Mouse (Mus musculus): Measurements from ENCODE around the gene Pemt. TPM values are rescaled to one million over a fixed set of nuclear protein-coding genes. Genes with fewer than 3 reads are reported as not detected.

Pemt gene
- polyA plus RNA-seq, 1 experiment from 2014 or later = 8.6 TPM

DNA sequence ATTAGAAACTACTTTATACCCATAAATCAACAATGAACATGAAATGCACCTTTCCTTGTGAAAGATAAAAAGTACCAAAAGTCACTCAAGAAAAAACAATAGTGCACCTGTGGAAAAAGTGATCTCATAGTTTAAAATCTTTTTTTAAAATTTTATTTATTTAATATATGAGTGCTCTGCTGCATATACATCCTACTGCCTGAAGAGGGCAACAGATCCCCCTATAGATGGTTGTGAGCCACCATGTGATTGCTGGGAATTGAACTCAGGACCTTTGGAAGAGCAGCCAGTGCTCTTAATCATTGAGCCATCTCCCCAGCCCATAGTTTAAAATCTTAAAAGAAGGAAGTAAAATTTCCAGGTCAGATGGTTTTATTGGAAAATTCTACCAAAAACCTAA lies 4.0 kb downstream of the Pemt start:
- no peak for ATAC-seq (replicated peaks; ENCODE audit: extremely low read depth, insufficient read depth, low FRiP score)

DNA sequence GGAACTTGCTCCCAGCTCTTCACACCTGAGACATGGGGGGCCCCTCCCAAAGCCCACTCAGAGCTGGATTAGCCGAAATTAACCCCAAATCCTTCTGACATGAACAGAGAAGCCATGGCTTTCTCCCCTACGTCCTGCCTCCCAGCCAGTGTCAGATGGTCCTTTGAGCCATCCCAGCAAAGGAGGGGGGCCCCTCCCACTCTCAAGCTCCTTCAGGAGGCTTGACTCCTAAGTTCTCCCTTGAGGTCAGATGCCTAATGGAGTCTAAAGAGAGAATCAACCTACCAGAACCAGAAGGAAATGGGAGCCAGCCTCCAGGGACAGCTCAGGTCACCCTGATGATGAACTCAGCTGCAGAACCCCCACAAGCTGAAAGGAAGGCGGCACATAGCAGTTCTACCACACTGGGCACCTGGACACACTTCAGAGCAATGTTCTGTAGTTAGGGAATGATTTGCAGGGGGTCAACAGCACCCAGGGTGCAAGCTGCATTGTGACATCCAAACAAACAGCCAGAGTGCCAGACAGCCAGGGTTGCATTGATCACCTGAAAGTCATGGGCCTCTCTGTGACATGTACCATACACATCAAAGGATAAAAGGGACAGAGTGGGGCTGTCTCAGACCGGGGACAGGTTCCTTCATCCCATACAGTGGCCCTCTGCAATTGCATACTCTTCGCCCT lies 9.6 kb downstream of the Pemt start:
- H3K27ac ChIP-seq (ENCODE audit: low read length) = no peak overlapping the region
- no peaks in the 10 kb centered on the region for H3K27me3 ChIP-seq (ENCODE audit: control insufficient read depth, insufficient read depth, low read length)
- no peak overlapping the region for H3K9ac ChIP-seq (ENCODE audit: low read length)
- H3K4me3 ChIP-seq (ENCODE audit: low read length) = no peak overlapping the region
- no peaks in the 10 kb centered on the region for H3K9me3 ChIP-seq (replicated peaks; ENCODE audit: control insufficient read depth, low read length)
- no peak for ATAC-seq (replicated peaks; ENCODE audit: extremely low read depth, insufficient read depth, low FRiP score)
- no peak overlapping the region for H3K4me2 ChIP-seq (ENCODE audit: low read depth, low read length)
- H3K36me3 ChIP-seq (ENCODE audit: control insufficient read depth, insufficient read depth) = no peaks in the 10 kb centered on the region
- H3K4me1 ChIP-seq (ENCODE audit: control insufficient read depth, insufficient read depth, low read length) = no peaks in the 10 kb centered on the region
- 65% methylated on average over 5 of the region's 5 CpGs for WGBS

More for the DNA sequence above, 4.0 kb downstream of the Pemt start:
- Histone ChIP-seq H3K27me3 (ENCODE audit: control insufficient read depth, insufficient read depth, low read length) (no peaks in the 10 kb centered on the region), H3K9me3 (replicated peaks; ENCODE audit: control insufficient read depth, low read length) (no peaks in the 10 kb centered on the region), H3K27ac (ENCODE audit: low read length) (no peak overlapping the region), H3K4me1 (ENCODE audit: control insufficient read depth, insufficient read depth, low read length) (peaks cover 6% of the 10 kb centered on the region), H3K36me3 (ENCODE audit: control insufficient read depth, insufficient read depth) (no peaks in the 10 kb centered on the region), H3K4me3 (ENCODE audit: low read length) (no peak overlapping the region), H3K9ac (ENCODE audit: low read length) (no peak overlapping the region), H3K4me2 (ENCODE audit: low read depth, low read length) (no peak overlapping the region)

DNA sequence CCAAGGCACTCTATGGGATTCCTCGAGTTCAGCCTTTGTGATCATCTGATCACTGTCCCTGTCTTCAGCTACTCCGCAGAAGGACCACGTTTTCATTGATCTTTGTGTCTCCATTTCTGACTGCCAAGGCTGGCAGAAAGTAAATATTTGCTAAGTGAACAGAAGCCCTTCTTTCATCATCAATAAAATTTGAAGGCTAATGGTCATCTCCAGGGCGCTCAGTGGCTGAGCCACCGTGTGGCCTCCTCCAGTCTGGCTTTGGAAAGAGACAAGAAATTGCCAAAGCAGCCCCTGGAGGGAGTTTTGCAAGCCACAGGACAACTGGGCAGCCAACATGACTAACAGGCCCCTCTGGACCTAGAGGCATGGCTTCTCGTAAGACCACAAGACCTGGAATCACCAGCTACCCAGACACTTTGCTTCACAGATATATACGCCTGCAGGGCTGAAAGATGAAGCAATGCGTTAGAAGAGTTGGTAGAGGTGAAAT lies 11.3 kb downstream of the Pemt start:
- Histone ChIP-seq H3K4me3 (ENCODE audit: low read length) (no peak overlapping the region), H3K36me3 (ENCODE audit: control insufficient read depth, insufficient read depth) (no peaks in the 10 kb centered on the region), H3K9ac (ENCODE audit: low read length) (no peak overlapping the region), H3K27me3 (ENCODE audit: control insufficient read depth, insufficient read depth, low read length) (no peaks in the 10 kb centered on the region), H3K4me1 (ENCODE audit: control insufficient read depth, insufficient read depth, low read length) (no peaks in the 10 kb centered on the region), H3K4me2 (ENCODE audit: low read depth, low read length) (no peak overlapping the region), H3K9me3 (replicated peaks; ENCODE audit: control insufficient read depth, low read length) (no peaks in the 10 kb centered on the region), H3K27ac (ENCODE audit: low read length) (no peak overlapping the region)
- no peak for ATAC-seq (replicated peaks; ENCODE audit: extremely low read depth, insufficient read depth, low FRiP score)
- WGBS = 85% methylated on average over 8 of the region's 8 CpGs

DNA sequence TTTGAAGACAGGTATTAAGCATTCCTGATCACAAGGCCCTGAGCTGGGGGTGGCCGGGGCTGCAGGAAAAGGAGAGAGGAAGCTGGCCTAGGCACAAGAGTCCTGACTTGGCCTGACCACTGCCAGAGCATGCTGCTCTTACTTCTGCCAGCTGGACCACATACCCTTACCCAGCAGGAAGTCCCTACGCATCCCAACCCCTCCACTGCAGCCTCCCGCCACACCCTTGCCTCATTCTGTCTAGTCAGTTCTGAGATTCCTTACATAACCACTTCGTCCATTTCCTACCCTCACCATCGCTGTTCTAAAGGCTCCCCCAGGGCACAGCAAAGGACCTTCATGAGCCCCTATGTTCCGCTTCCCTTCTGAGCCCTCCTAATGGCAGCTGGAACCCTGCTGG lies 12.0 kb downstream of the Pemt start:
- Histone ChIP-seq H3K9ac (ENCODE audit: low read length) (no peak overlapping the region), H3K4me1 (ENCODE audit: control insufficient read depth, insufficient read depth, low read length) (no peaks in the 10 kb centered on the region), H3K36me3 (ENCODE audit: control insufficient read depth, insufficient read depth) (no peaks in the 10 kb centered on the region), H3K27ac (ENCODE audit: low read length) (no peak overlapping the region), H3K27me3 (ENCODE audit: control insufficient read depth, insufficient read depth, low read length) (no peaks in the 10 kb centered on the region), H3K4me3 (ENCODE audit: low read length) (no peak overlapping the region), H3K9me3 (replicated peaks; ENCODE audit: control insufficient read depth, low read length) (no peaks in the 10 kb centered on the region), H3K4me2 (ENCODE audit: low read depth, low read length) (no peak overlapping the region)
- WGBS = 76% methylated on average over 5 of the region's 6 CpGs
- no peak for ATAC-seq (replicated peaks; ENCODE audit: extremely low read depth, insufficient read depth, low FRiP score)

DNA sequence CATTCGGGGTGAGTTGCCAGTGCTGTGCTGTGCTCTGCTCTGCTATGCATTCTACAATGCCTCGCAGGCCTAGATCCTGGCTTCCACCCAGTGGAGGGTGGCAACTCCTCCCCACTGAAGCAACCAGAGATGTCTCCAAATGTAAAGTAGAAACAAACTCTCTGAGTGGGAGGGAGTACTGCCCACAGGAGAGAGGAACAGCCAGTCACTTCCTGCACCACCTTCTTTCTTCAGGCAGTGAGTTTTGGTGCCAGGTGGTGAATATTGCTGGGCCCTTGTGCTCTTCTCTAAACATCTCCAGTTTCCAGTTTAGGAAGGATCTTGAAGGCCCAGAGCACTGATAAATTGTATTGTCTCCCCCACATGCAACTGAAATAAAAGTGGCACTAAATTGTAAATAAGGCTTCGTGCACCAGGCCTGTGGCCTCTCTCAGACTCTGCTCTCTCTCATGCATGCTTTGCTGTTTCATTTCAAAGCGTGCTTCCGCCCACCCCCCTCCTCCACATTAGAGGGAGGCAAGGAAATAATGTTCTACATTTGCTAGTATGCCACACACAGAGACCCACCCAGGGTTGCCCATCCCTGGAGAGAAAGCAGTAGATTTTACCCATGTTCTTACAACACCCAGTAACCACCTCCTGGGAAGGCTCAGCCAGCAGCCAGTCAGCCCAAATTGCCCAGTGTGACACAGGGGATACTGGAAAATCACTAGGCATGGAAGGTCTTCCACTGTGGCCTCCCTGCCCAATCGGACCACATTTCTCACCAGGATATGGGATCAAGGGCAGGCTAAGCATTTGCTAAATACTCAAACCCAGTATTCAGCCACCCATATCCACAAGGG lies 13.5 kb downstream of the Pemt start:
- Histone ChIP-seq H3K27me3 (ENCODE audit: control insufficient read depth, insufficient read depth, low read length) (no peaks in the 10 kb centered on the region), H3K4me1 (ENCODE audit: control insufficient read depth, insufficient read depth, low read length) (no peaks in the 10 kb centered on the region), H3K9ac (ENCODE audit: low read length) (no peak overlapping the region), H3K36me3 (ENCODE audit: control insufficient read depth, insufficient read depth) (no peaks in the 10 kb centered on the region), H3K4me3 (ENCODE audit: low read length) (no peak overlapping the region), H3K27ac (ENCODE audit: low read length) (no peak overlapping the region; the same call in 1 of the 2 replicates), H3K9me3 (replicated peaks; ENCODE audit: control insufficient read depth, low read length) (no peaks in the 10 kb centered on the region), H3K4me2 (ENCODE audit: low read depth, low read length) (no peak overlapping the region)
- WGBS = 78% methylated on average over 6 of the region's 6 CpGs
- no peak for ATAC-seq (replicated peaks; ENCODE audit: extremely low read depth, insufficient read depth, low FRiP score)

DNA sequence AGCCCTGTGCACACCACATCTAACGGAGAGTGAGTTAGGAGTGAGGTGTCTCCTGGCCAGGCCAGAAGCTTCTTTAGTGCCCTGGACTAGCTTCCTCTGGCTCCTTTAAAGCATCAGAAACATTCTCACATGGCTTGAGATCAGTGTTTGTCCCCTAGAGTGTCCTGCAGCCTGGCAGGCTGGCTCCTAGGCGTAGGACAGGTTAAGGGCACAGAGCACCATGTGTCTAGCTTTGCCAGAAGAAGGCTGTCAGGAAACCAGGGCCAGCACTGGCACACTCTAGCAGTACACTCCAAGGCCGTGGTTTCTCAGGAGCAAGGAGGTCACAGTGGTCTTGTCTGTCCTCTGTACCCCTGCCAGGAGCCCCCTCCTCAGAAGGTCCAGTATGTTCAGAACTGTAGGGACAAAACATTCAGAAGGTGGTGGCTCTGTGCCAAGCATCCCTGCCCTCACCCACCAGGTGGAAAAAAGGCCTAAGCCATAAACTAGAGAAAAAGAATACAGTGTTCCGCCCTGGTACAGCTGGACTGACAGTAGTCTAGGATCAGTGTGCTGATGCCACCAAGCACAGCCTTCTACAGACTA lies 15.4 kb downstream of the Pemt start:
- H3K4me2 ChIP-seq (ENCODE audit: low read depth, low read length) = no peak overlapping the region
- no peak overlapping the region for H3K9ac ChIP-seq (ENCODE audit: low read length)
- no peak overlapping the region for H3K27ac ChIP-seq (ENCODE audit: low read length)
- no peaks in the 10 kb centered on the region for H3K27me3 ChIP-seq (ENCODE audit: control insufficient read depth, insufficient read depth, low read length)
- H3K4me3 ChIP-seq (ENCODE audit: low read length) = no peak overlapping the region
- 82% methylated on average over 4 of the region's 4 CpGs for WGBS
- H3K36me3 ChIP-seq (ENCODE audit: control insufficient read depth, insufficient read depth) = no peaks in the 10 kb centered on the region
- ATAC-seq (replicated peaks; ENCODE audit: extremely low read depth, insufficient read depth, low FRiP score) = no peak
- no peaks in the 10 kb centered on the region for H3K4me1 ChIP-seq (ENCODE audit: control insufficient read depth, insufficient read depth, low read length)
- H3K9me3 ChIP-seq (replicated peaks; ENCODE audit: control insufficient read depth, low read length) = no peaks in the 10 kb centered on the region

DNA sequence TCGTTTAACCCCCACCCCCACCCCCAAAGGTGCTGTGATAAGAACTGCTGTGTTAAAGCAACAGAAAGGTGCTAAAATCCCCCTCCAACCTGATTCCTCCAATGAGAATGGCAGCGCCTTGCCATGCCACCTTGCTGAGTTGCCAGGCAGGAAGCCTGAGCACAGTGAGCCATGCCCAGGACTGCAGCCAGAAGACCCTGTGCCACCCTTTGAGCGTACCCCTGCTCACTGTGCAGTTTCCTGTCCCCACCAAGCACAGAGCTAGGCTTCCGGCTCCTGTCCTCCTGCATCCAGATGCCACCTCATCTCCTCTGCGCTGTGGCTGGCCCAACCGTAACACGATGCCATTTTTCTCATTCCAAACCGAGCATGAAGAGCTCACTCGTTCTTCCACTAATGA lies 16.3 kb downstream of the Pemt start:
- Histone ChIP-seq H3K27me3 (ENCODE audit: control insufficient read depth, insufficient read depth, low read length) (no peaks in the 10 kb centered on the region), H3K9me3 (replicated peaks; ENCODE audit: control insufficient read depth, low read length) (no peaks in the 10 kb centered on the region), H3K9ac (ENCODE audit: low read length) (no peak overlapping the region), H3K4me1 (ENCODE audit: control insufficient read depth, insufficient read depth, low read length) (peaks cover 4% of the 10 kb centered on the region; the same call in 1 of the 2 replicates), H3K27ac (ENCODE audit: low read length) (no peak overlapping the region), H3K4me2 (ENCODE audit: low read depth, low read length) (no peak overlapping the region), H3K36me3 (ENCODE audit: control insufficient read depth, insufficient read depth) (no peaks in the 10 kb centered on the region), H3K4me3 (ENCODE audit: low read length) (no peak overlapping the region)
- ATAC-seq (replicated peaks; ENCODE audit: extremely low read depth, insufficient read depth, low FRiP score) = no peak
- 67% methylated on average over 9 of the region's 9 CpGs for WGBS

DNA sequence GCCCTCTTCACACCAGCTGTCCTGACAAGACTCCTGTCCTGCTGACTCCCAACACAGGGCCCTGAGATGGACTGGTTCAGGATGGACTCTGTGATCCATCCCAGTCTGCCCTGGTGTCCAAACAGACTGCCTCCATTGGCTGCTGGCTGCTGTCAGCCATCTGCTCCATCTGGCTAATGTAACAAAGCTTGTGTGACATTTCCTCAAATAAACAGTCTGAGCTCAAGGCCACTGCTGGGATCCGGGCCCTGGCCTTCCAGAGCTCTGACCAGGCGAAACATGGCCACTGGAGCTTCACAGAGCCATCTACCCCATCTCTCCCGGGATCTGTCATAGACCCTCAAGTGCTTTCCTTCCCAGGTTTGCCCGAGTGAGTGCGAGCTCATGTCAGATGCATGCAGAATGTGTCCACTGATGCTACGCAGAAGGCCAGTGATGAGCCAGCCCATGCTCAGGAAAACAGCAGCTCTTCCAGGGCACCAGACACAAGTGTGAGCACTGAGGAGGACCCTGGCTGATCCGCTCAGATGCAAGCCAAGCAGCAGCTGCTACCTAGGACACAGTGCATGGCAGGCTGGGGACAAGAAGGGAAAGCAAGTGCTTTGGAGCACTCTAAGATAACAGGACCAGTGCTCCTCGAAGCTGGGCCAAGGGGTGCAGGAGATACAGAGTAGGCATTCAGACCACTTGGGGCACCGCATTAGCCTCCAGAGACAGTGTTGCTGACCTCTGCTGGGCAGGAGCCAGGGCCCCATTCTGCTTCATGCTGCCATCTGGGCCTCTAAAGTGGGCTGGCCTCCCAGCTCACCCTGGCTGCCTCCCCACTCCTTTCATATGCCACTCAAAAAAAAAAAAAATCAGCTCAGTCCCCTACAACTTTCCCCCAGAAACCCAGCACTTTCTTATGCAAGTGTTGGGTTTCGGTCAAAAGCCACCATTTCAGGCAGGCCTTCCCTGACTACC lies 18.1 kb downstream of the Pemt start:
- peak overlapping the region; percentile 7; the same call in 1 of the 2 replicates for H3K9ac ChIP-seq (ENCODE audit: low read length)
- WGBS = 65% methylated on average over 10 of the region's 10 CpGs

More for the DNA sequence above, 18.1 kb downstream of the Pemt start:
- Histone ChIP-seq H3K4me2 (ENCODE audit: low read depth, low read length) (no peak overlapping the region), H3K4me3 (ENCODE audit: low read length) (no peak overlapping the region), H3K27ac (ENCODE audit: low read length) (no peak overlapping the region), H3K9me3 (replicated peaks; ENCODE audit: control insufficient read depth, low read length) (no peaks in the 10 kb centered on the region), H3K36me3 (ENCODE audit: control insufficient read depth, insufficient read depth) (no peaks in the 10 kb centered on the region), H3K27me3 (ENCODE audit: control insufficient read depth, insufficient read depth, low read length) (no peaks in the 10 kb centered on the region), H3K4me1 (ENCODE audit: control insufficient read depth, insufficient read depth, low read length) (peaks cover 5% of the 10 kb centered on the region; the same call in 1 of the 2 replicates)
- ATAC-seq (replicated peaks; ENCODE audit: extremely low read depth, insufficient read depth, low FRiP score) = no peak
